Comparison of ENCODE assay signal across 16 mouse cellular contexts in genomic region chr19:23091586-23091985, GRCm38 (mm10). TPM values are rescaled to one million over a fixed set of nuclear protein-coding genes. Genes with fewer than 3 reads are reported as not detected.
DNase-seq lines count a peak whose midpoint lies in the region; TF ChIP-seq lines count a peak whose summit lies in the region.
"Had no signal": no experiment of that assay in that cellular context is flagged by ENCODE, and none has a peak within 500 bp of the region (broad histone marks: within the 10 kb centered on the region; RNA-seq: fewer than 3 reads in every experiment).

No protein-coding gene starts in this region.

- peak overlapping the region; percentile 80 for H3K4me3 ChIP-seq in E14TG2a.4 (replicated peaks; ENCODE audit: low read length)
- H3K4me3 ChIP-seq in cerebellum, adult 2 months (replicated peaks; ENCODE audit: insufficient read depth, low read depth, low read length): no peak overlapping the region
- no peak overlapping the region for H3K4me3 ChIP-seq in midbrain, embryonic 10.5 days
- H3K4me3 ChIP-seq: liver, embryonic 15.5 days; midbrain, embryonic 12.5 days; myocyte had no signal

- peaks cover 65% of the 10 kb centered on the region for H3K4me1 ChIP-seq in E14TG2a.4 (replicated peaks; ENCODE audit: low read depth, low read length)
- no peaks in the 10 kb centered on the region for H3K4me1 ChIP-seq in cerebellum, adult 2 months (ENCODE audit: control insufficient read depth, insufficient read depth, low read length)
- no peaks in the 10 kb centered on the region for H3K4me1 ChIP-seq in midbrain, embryonic 10.5 days
- H3K4me1 ChIP-seq: liver, embryonic 15.5 days; midbrain, embryonic 12.5 days had no signal

- WGBS in cerebellum, adult 2 months: 87% methylated on average over 4 of the region's 4 CpGs
- WGBS in midbrain, embryonic 10.5 days: 85% methylated on average over 4 of the region's 4 CpGs

- H3K36me3 ChIP-seq in E14TG2a.4 (ENCODE audit: insufficient read depth, low read length): peaks cover 23% of the 10 kb centered on the region
- H3K36me3 ChIP-seq in midbrain, embryonic 10.5 days: no peaks in the 10 kb centered on the region
- H3K36me3 ChIP-seq: liver, embryonic 15.5 days; midbrain, embryonic 12.5 days had no signal

- intact Hi-C loops in heart, postnatal 36 days (cut with DNase I): loop anchor here (1.0 kb wide), 1 partner anchor 34 kb away; no protein-coding TSS in a partner anchor
- intact Hi-C loops in left cerebral cortex, postnatal 25 days (cut with DNase I): loop anchor here (2.0 kb wide), 1 partner anchor 43 kb away; no protein-coding TSS in a partner anchor

- TF ChIP-seq POLR2A in cerebellum, adult 2 months (IDR thresholded peaks at IDR 0.05; ENCODE audit: borderline replicate concordance, insufficient read depth, low read length): no peak

- no peak for TF ChIP-seq CTCF in E14TG2a.4 (conservative IDR thresholded peaks at IDR 0.05; ENCODE audit: low read length)
- TF ChIP-seq CTCF in cerebellum, adult 2 months (IDR thresholded peaks at IDR 0.05; ENCODE audit: borderline replicate concordance, insufficient read depth, low read depth, low read length): no peak

- peak; percentile 74 for DNase-seq in heart, adult 11 months
- no peak for DNase-seq in heart, postnatal 36 days
- DNase-seq in adrenal gland, adult 8-10 months: peak; percentile 23
- DNase-seq in left cerebral cortex, postnatal 25 days (ENCODE audit: low spot score in 2 of 2): peak; percentile 36 to 94
- DNase-seq in cerebellum, adult 2 months: no peak
- no peak for DNase-seq in midbrain, embryonic 10.5 days (ENCODE audit: low spot score)
- DNase-seq: cerebellum, adult 8-10 months; heart, postnatal 14 days; kidney, adult 8-10 months; kidney, postnatal 4 days; lung, postnatal 36 days; thymus, postnatal 14 days had no signal

- no peaks in the 10 kb centered on the region for H3K9me3 ChIP-seq in E14TG2a.4 (ENCODE audit: low read length)
- H3K9me3 ChIP-seq in midbrain, embryonic 10.5 days (replicated peaks): no peaks in the 10 kb centered on the region
- H3K9me3 ChIP-seq: liver, embryonic 15.5 days; midbrain, embryonic 12.5 days had no signal

- no peak overlapping the region for H3K27ac ChIP-seq in cerebellum, adult 2 months (ENCODE audit: insufficient read depth, low read length)
- no peak overlapping the region for H3K27ac ChIP-seq in midbrain, embryonic 10.5 days (replicated peaks)
- H3K27ac ChIP-seq: liver, embryonic 15.5 days; midbrain, embryonic 12.5 days had no signal

- no peaks in the 10 kb centered on the region for H3K27me3 ChIP-seq in E14TG2a.4 (ENCODE audit: insufficient read depth, low read length)
- H3K27me3 ChIP-seq in cerebellum, adult 2 months (ENCODE audit: control insufficient read depth, insufficient read depth, low read length): no peaks in the 10 kb centered on the region
- H3K27me3 ChIP-seq in midbrain, embryonic 10.5 days (ENCODE audit: low read depth, poor library complexity, severe bottlenecking): no peaks in the 10 kb centered on the region
- H3K27me3 ChIP-seq: liver, embryonic 15.5 days; midbrain, embryonic 12.5 days had no signal

RNA-seq across cellular contexts. Expression of gene Klf9, which starts 49.4 kb away (rescaled TPM):
- 100 to 1,000 TPM; 135 to 146 TPM for total RNA-seq in heart, postnatal 36 days (2021)
- 10 to 100 TPM; 57.6 to 89.0 (median 71.0) TPM for total RNA-seq in adrenal gland, adult 8-10 months (2022)
- 100 to 1,000 TPM; 199 to 208 TPM for total RNA-seq in left cerebral cortex, postnatal 25 days (2021)
- polyA plus RNA-seq in cerebellum, adult 2 months (2012; rRNA removed): 93.5 and 97.3 TPM in 2 replicates
- 0.87 and 0.91 TPM in 2 replicates for polyA plus RNA-seq in midbrain, embryonic 10.5 days (2016; fragmentation: Nextera tagmentation; extraction: Ambion mirVana)

Comparison
In these comparisons a context has a peak if more than half of its experiments do, and no peak if none do; other contexts are left out.
1. DNase-seq: peak in heart, adult 11 months (single experiment), adrenal gland, adult 8-10 months (single experiment) and left cerebral cortex, postnatal 25 days (2 of 2); none in heart, postnatal 36 days (0 of 2), cerebellum, adult 2 months (0 of 2) and midbrain, embryonic 10.5 days (single experiment).